Comparison of ENCODE assay signal across 9 mouse cellular contexts in genomic region chr4:88515711-88516211, GRCm38 (mm10). TPM values are rescaled to one million over a fixed set of nuclear protein-coding genes. Genes with fewer than 3 reads are reported as not detected.
DNase-seq lines count a peak whose midpoint lies in the region; TF ChIP-seq lines count a peak whose summit lies in the region.
"Had no signal": no experiment of that assay in that cellular context is flagged by ENCODE, and none has a peak within 500 bp of the region (broad histone marks: within the 10 kb centered on the region; RNA-seq: fewer than 3 reads in every experiment).

No protein-coding gene starts in this region.

- no peak for TF ChIP-seq CTCF in embryonic fibroblast, embryonic 13.5 days (IDR thresholded peaks at IDR 0.05; ENCODE audit: borderline replicate concordance, insufficient read depth, low read length)
- TF ChIP-seq CTCF in kidney, adult 2 months (conservative IDR thresholded peaks at IDR 0.05; ENCODE audit: insufficient read depth, insufficient read length, low read depth, low read length): no peak

- no peak for TF ChIP-seq POLR2A in embryonic fibroblast, embryonic 13.5 days (IDR thresholded peaks at IDR 0.05; ENCODE audit: low read depth, low read length)
- TF ChIP-seq POLR2A in kidney, adult 2 months (IDR thresholded peaks at IDR 0.05; ENCODE audit: low read depth, low read length): no peak

- H3K4me3 ChIP-seq in embryonic fibroblast, embryonic 13.5 days (ENCODE audit: insufficient read depth, low read length): no peak overlapping the region
- no peak overlapping the region for H3K4me3 ChIP-seq in kidney, adult 2 months (ENCODE audit: insufficient read depth, low read depth, low read length)

- peaks cover 3% of the 10 kb centered on the region for H3K4me1 ChIP-seq in embryonic fibroblast, embryonic 13.5 days (ENCODE audit: control insufficient read depth, insufficient read depth, low read length)
- H3K4me1 ChIP-seq in kidney, adult 2 months (ENCODE audit: control insufficient read depth, insufficient read depth, low read length): no peaks in the 10 kb centered on the region

- 35% methylated on average over 4 of the region's 4 CpGs for WGBS in kidney, adult 2 months

- H3K27ac ChIP-seq in embryonic fibroblast, embryonic 13.5 days (ENCODE audit: insufficient read depth, low read length): peak overlapping the region; percentile 35
- no peak overlapping the region for H3K27ac ChIP-seq in kidney, adult 2 months (ENCODE audit: insufficient read depth, low read depth, low read length)

- peak; percentile 25 for DNase-seq in gastrocnemius, adult 18-20 months (ENCODE audit: low spot score)
- no peak for DNase-seq in gastrocnemius, postnatal 10 days
- DNase-seq in CD4-positive, CD25-positive, alpha-beta regulatory T cell, adult 2 months (ENCODE audit: low read depth, low spot score): peak; percentile 25
- DNase-seq in kidney, adult 2 months: peak; percentile 76
- peak; percentile 54 for DNase-seq in lung, postnatal 10 days
- no peak for DNase-seq in cerebellum, adult 18-20 months
- DNase-seq in testis, postnatal 10 days (ENCODE audit: low spot score): no peak

- H3K27me3 ChIP-seq in kidney, adult 2 months (replicated peaks; ENCODE audit: control insufficient read depth, insufficient read depth, low read length): no peaks in the 10 kb centered on the region

- H3K36me3 ChIP-seq in kidney, adult 2 months (ENCODE audit: control insufficient read depth, insufficient read depth, low read length): no peaks in the 10 kb centered on the region

RNA-seq across cellular contexts. Expression of gene Ifnb1, which starts 6.8 kb away (rescaled TPM):
- total RNA-seq in gastrocnemius, adult 18-20 months (2021): not detected
- not detected for total RNA-seq in gastrocnemius, postnatal 10 days (2021)
- not detected in 2 replicates for polyA plus RNA-seq in embryonic fibroblast, embryonic 13.5 days (2011; ENCODE audit: insufficient read length, low read depth, missing spikeins)
- polyA plus RNA-seq in kidney, adult 2 months (2012; rRNA removed): not detected in 2 replicates
- total RNA-seq: left cerebral cortex, postnatal 10 days had no signal

RNA-seq across cellular contexts. Expression of gene Ifna15, which starts 42.3 kb away (rescaled TPM):
- total RNA-seq in gastrocnemius, adult 18-20 months (2021): not detected
- not detected for total RNA-seq in gastrocnemius, postnatal 10 days (2021)
- polyA plus RNA-seq in embryonic fibroblast, embryonic 13.5 days (2011; ENCODE audit: insufficient read length, low read depth, missing spikeins): not detected in 2 replicates
- polyA plus RNA-seq in kidney, adult 2 months (2012; rRNA removed): not detected in 2 replicates
- total RNA-seq: left cerebral cortex, postnatal 10 days had no signal

RNA-seq across cellular contexts. Expression of gene Ifna14, which starts 55.8 kb away (rescaled TPM):
- not detected for total RNA-seq in gastrocnemius, adult 18-20 months (2021)
- total RNA-seq in gastrocnemius, postnatal 10 days (2021): not detected
- not detected in 2 replicates for polyA plus RNA-seq in embryonic fibroblast, embryonic 13.5 days (2011; ENCODE audit: insufficient read length, low read depth, missing spikeins)
- polyA plus RNA-seq in kidney, adult 2 months (2012; rRNA removed): not detected in 2 replicates
- total RNA-seq: left cerebral cortex, postnatal 10 days had no signal

Comparison
In these comparisons a context has a peak if more than half of its experiments do, and no peak if none do; other contexts are left out.
1. DNase-seq: peak in gastrocnemius, adult 18-20 months (single experiment), CD4-positive, CD25-positive, alpha-beta regulatory T cell, adult 2 months (single experiment), kidney, adult 2 months (single experiment) and lung, postnatal 10 days (single experiment); none in gastrocnemius, postnatal 10 days (single experiment), cerebellum, adult 18-20 months (0 of 2) and testis, postnatal 10 days (single experiment).